Mouse (Mus musculus) neural tube, embryonic 14.5 days (tissue): ENCODE data around the gene Tff2. TPM values are rescaled to one million over a fixed set of nuclear protein-coding genes. Genes with fewer than 3 reads are reported as not detected.

Experiments used
- ATAC-seq: fragments of 200-750 bp; cut with Nextera tagmentation; 2 replicates; pipeline ENCODE4 v1.8.0; 2017; ENCODE audit warnings: low read depth, mild to moderate bottlenecking, moderate TSS enrichment, moderate library complexity
- H3K27ac ChIP-seq: fragments of 300-500 bp; sonication (generic); 2 replicates; pipeline ENCODE4 v1.5.1; 2014; ENCODE audit warnings: low read depth, mild to moderate bottlenecking, control low read depth, low read length, moderate library complexity, mixed read lengths
- H3K27me3 ChIP-seq: fragments of 300-500 bp; sonication (generic); 2 replicates; pipeline ENCODE4 v1.6.1; 2014; ENCODE audit warnings: low read length; ENCODE audit not compliant: control insufficient read depth, insufficient read depth
- H3K36me3 ChIP-seq: fragments of 300-500 bp; sonication (generic); 2 replicates; pipeline ENCODE4 v1.6.1; 2014; ENCODE audit warnings: low read length, mixed read lengths; ENCODE audit not compliant: control insufficient read depth, insufficient read depth
- H3K4me1 ChIP-seq: fragments of 300-500 bp; sonication (generic); 2 replicates; pipeline ENCODE4 v1.6.1; 2014; ENCODE audit warnings: low read length; ENCODE audit not compliant: control insufficient read depth, insufficient read depth
- H3K4me2 ChIP-seq: fragments of 300-500 bp; sonication (generic); 2 replicates; pipeline ENCODE4 v1.6.1; 2014; ENCODE audit warnings: mild to moderate bottlenecking, low read depth, low read length, control low read depth
- H3K4me3 ChIP-seq: fragments of 300-500 bp; sonication (generic); 2 replicates; pipeline ENCODE4 v1.5.1; 2014; ENCODE audit warnings: low read depth, low read length, control low read depth, mixed read lengths
- H3K9ac ChIP-seq: fragments of 300-500 bp; sonication (generic); replicated peaks from 2 replicates; pipeline ENCODE4 v1.6.1; 2014; ENCODE audit warnings: low read depth, mild to moderate bottlenecking, control low read depth, low read length, mixed read lengths
- H3K9me3 ChIP-seq: fragments of 300-500 bp; sonication (generic); 2 replicates; pipeline ENCODE4 v1.6.1; 2016; ENCODE audit warnings: low read length; ENCODE audit not compliant: control insufficient read depth
- WGBS: fragments of 180-500 bp; shearing (Covaris S2); extraction: QIAGEN DNeasy Blood & Tissue Kit; methylation state at CpG from one replicate; pipeline ENCODE4 v1.1.7; 2014; 5-methylcytosine and 5-hydroxymethylcytosine counted together
- polyA plus RNA-seq: library from polyadenylated mRNA; unstranded; fragments of >200 nt; fragmentation: Nextera tagmentation; extraction: Ambion mirVana; gene quantifications from 2 replicates; pipeline ENCODE4 v1.2.1, GENCODE M21; 2014

The Tff2 gene
- polyA plus RNA-seq, 1 experiment from 2014 or later, result not detected

GRCm38 (mm10) chr17:31103007-31103570, 41.0 kb downstream of the Tff2 start:
- no peak for ATAC-seq
- no peaks in the 10 kb centered on the region for H3K9me3 ChIP-seq
- no peaks in the 10 kb centered on the region for H3K27me3 ChIP-seq
- H3K9ac ChIP-seq, result no peak overlapping the region
- no peak overlapping the region for H3K4me2 ChIP-seq
- WGBS, result 93% methylated on average over 8 of the region's 8 CpGs
- H3K36me3 ChIP-seq, result 0 out of 2 replicates have a peak, but pooled peaks cover 2% of the 10 kb centered on the region
- no peak overlapping the region for H3K4me3 ChIP-seq
- no peaks in the 10 kb centered on the region for H3K4me1 ChIP-seq
- H3K27ac ChIP-seq, result no peak overlapping the region

GRCm38 (mm10) chr17:31098788-31099187, 45.3 kb downstream of the Tff2 start:
- WGBS, result 85% methylated on average over 5 of the region's 5 CpGs
- Histone ChIP-seq H3K9me3 (no peaks in the 10 kb centered on the region), H3K36me3 (no peaks in the 10 kb centered on the region), H3K4me2 (no peak overlapping the region), H3K4me1 (no peaks in the 10 kb centered on the region), H3K9ac (no peak overlapping the region), H3K27me3 (no peaks in the 10 kb centered on the region), H3K27ac (no peak overlapping the region), H3K4me3 (no peak overlapping the region)
- no peak for ATAC-seq

GRCm38 (mm10) chr17:31096893-31097292, 47.2 kb downstream of the Tff2 start:
- Histone ChIP-seq H3K4me2 (no peak overlapping the region), H3K4me3 (no peak overlapping the region), H3K27me3 (no peaks in the 10 kb centered on the region), H3K9me3 (no peaks in the 10 kb centered on the region), H3K4me1 (no peaks in the 10 kb centered on the region), H3K36me3 (no peaks in the 10 kb centered on the region), H3K27ac (no peak overlapping the region), H3K9ac (no peak overlapping the region)
- WGBS, result 97% methylated on average over 2 of the region's 2 CpGs
- no peak for ATAC-seq

GRCm38 (mm10) chr17:31095570-31095969, 48.5 kb downstream of the Tff2 start:
- no peak for ATAC-seq
- Histone ChIP-seq H3K27ac (no peak overlapping the region), H3K9me3 (no peaks in the 10 kb centered on the region), H3K4me1 (peaks cover 5% of the 10 kb centered on the region), H3K4me2 (no peak overlapping the region), H3K27me3 (no peaks in the 10 kb centered on the region), H3K36me3 (no peaks in the 10 kb centered on the region), H3K9ac (no peak overlapping the region), H3K4me3 (no peak overlapping the region)
- 83% methylated on average over 7 of the region's 7 CpGs for WGBS

- WGBS, result 40% methylated on average over 5 of the region's 5 CpGs
- peaks cover 10% of the 10 kb centered on the region for H3K4me1 ChIP-seq
Observed at GRCm38 (mm10) chr17:31094781-31095180, 49.3 kb downstream of the Tff2 start.

More at GRCm38 (mm10) chr17:31094781-31095180, 49.3 kb downstream of the Tff2 start:
- Histone ChIP-seq H3K9me3 (no peaks in the 10 kb centered on the region), H3K27ac (no peak overlapping the region), H3K9ac (no peak overlapping the region), H3K4me2 (no peak overlapping the region), H3K36me3 (no peaks in the 10 kb centered on the region), H3K4me3 (no peak overlapping the region), H3K27me3 (no peaks in the 10 kb centered on the region)
- no peak for ATAC-seq

Other genes with a start within 250 kb of the Tff2 start
- 1.1 and 2.0 TPM in 2 replicates for gene Glp1r, start 242.5 kb downstream of the Tff2 start, polyA plus RNA-seq
- gene Umodl1, start 189.6 kb downstream of the Tff2 start, polyA plus RNA-seq, result not detected in 2 replicates
- gene Abcg1, start 86.6 kb downstream of the Tff2 start, polyA plus RNA-seq, result 20.5 and 21.0 TPM in 2 replicates
- gene Tff3, start 14.6 kb downstream of the Tff2 start, polyA plus RNA-seq, result 1.9 TPM in 1 of 2 replicates, not detected in the other
- gene Tff1, start 21.0 kb upstream of the Tff2 start, polyA plus RNA-seq, result not detected in 2 replicates
- gene Tmprss3, start 54.7 kb upstream of the Tff2 start, polyA plus RNA-seq, result not detected in 2 replicates
- gene Ubash3a, start 63.6 kb upstream of the Tff2 start, polyA plus RNA-seq, result 0.44 TPM in 1 of 2 replicates, not detected in the other
- 2.0 and 3.3 TPM in 2 replicates for gene Rsph1, start 133.1 kb upstream of the Tff2 start, polyA plus RNA-seq
- 10.1 and 10.5 TPM in 2 replicates for gene Slc37a1, start 142.5 kb upstream of the Tff2 start, polyA plus RNA-seq
- gene Pde9a, start 241.9 kb upstream of the Tff2 start, polyA plus RNA-seq, result 26.8 and 29.5 TPM in 2 replicates